Mouse (Mus musculus) cerebellum, postnatal 36 days (tissue): ENCODE measurements at regions not wholly inside any gene's neighbourhood (a gene's known extent, or its start where the extent isn't known, plus 50 kb on each side); places are given as distances from the start of the nearest gene placed in this dataset.
A peak's percentile ranks its signal among the peaks of the same experiment; 100 is the strongest.

ENCODE experiments used
- DNase-seq, 2 experiments: peaks; one replicate each; pipeline ENCODE4 v3.0.0; 2021 to 2022; ENCODE audit warnings: mixed read lengths in 2 of 2

- no peak for DNase-seq
Measured at GRCm38 (mm10) chr3:52158788-52159260, 53.9 kb upstream of the Maml3 start.

- DNase-seq = no peak
Measured at GRCm38 (mm10) chr3:52161688-52162087, 56.8 kb upstream of the Maml3 start.

GRCm38 (mm10) chr3:52163990-52164389 lies 59.1 kb upstream of the Maml3 start:
- DNase-seq = no peak

GRCm38 (mm10) chr3:52167420-52167819 lies 62.5 kb upstream of the Maml3 start:
- DNase-seq = no peak

GRCm38 (mm10) chr3:52170847-52171246 lies 66.0 kb upstream of the Maml3 start:
- no peak for DNase-seq

- DNase-seq = no peak
Measured at GRCm38 (mm10) chr3:52171303-52171702, 66.4 kb upstream of the Maml3 start.

- no peak for DNase-seq
Measured at GRCm38 (mm10) chr3:52173490-52173889, 68.6 kb upstream of the Maml3 start.

GRCm38 (mm10) chr3:52176108-52176507 lies 71.2 kb upstream of the Maml3 start:
- no peak for DNase-seq

- DNase-seq = no peak
Measured at GRCm38 (mm10) chr3:52178851-52179250, 74.0 kb upstream of the Maml3 start.

GRCm38 (mm10) chr3:52179686-52180085 lies 74.8 kb upstream of the Maml3 start:
- DNase-seq = peak; percentile 40 to 51

GRCm38 (mm10) chr3:52180306-52180705 lies 75.4 kb upstream of the Maml3 start:
- DNase-seq = peak in 1 of 2 experiments; percentile 40

- DNase-seq = peak; percentile 86 to 89
Measured at GRCm38 (mm10) chr3:52180785-52181184, 75.9 kb upstream of the Maml3 start.

- peak in 1 of 2 experiments; percentile 5 for DNase-seq
Measured at GRCm38 (mm10) chr3:52181326-52182101, 76.6 kb upstream of the Maml3 start.

- no peak for DNase-seq
Measured at GRCm38 (mm10) chr3:52184241-52184640, 79.4 kb upstream of the Maml3 start.

GRCm38 (mm10) chr3:52185351-52185750 lies 80.5 kb upstream of the Maml3 start:
- DNase-seq = no peak

GRCm38 (mm10) chr3:52187401-52187801 lies 80.7 kb upstream of the Foxo1 start:
- no peak for DNase-seq

- DNase-seq = no peak
Measured at GRCm38 (mm10) chr3:52188303-52188702, 79.8 kb upstream of the Foxo1 start.

- no peak for DNase-seq
Measured at GRCm38 (mm10) chr3:52189016-52189415, 79.1 kb upstream of the Foxo1 start.

- DNase-seq = no peak
Measured at GRCm38 (mm10) chr3:52190021-52190420, 78.1 kb upstream of the Foxo1 start.

- no peak for DNase-seq
Measured at GRCm38 (mm10) chr3:52193026-52193425, 75.1 kb upstream of the Foxo1 start.

- DNase-seq = no peak
Measured at GRCm38 (mm10) chr3:52194216-52194615, 73.9 kb upstream of the Foxo1 start.

- DNase-seq = no peak
Measured at GRCm38 (mm10) chr3:52195486-52195885, 72.7 kb upstream of the Foxo1 start.

GRCm38 (mm10) chr3:52196047-52196935 lies 71.8 kb upstream of the Foxo1 start:
- peak; percentile 88 to 91 for DNase-seq

GRCm38 (mm10) chr3:52196936-52197246 lies 71.2 kb upstream of the Foxo1 start:
- DNase-seq = no peak
